Mouse (Mus musculus): Measurements from ENCODE around the gene Trib2.

GRCm38 (mm10) chr12:15840864-15841557 is 24.3 kb upstream of the Trib2 start:
- TF ChIP-seq CTCF (IDR thresholded peaks at IDR 0.05; ENCODE audit: low read depth, low read length) (no peak), POLR2A (IDR thresholded peaks at IDR 0.05; ENCODE audit: borderline replicate concordance, low read depth, low read length) (no peak)
